Mouse (Mus musculus) heart, adult 2 months (tissue): ENCODE data around the gene Cpne7. TPM values are rescaled to one million over a fixed set of nuclear protein-coding genes. Genes with fewer than 3 reads are reported as not detected.
A peak's percentile ranks its signal among the peaks of the same experiment; 100 is the strongest.

Experiments used
- DNase-seq, 2 experiments: peaks; one replicate each; pipeline ENCODE4 v3.0.0; 2021
- H3K27ac ChIP-seq: fragments of 200-600 bp; 2 replicates; pipeline ENCODE4 v1.8.1; 2022
- H3K27me3 ChIP-seq: fragments of 200-500 bp; 2 replicates; pipeline ENCODE4 v1.6.1; 2012; ENCODE audit warnings: mild to moderate bottlenecking, low read length, inconsistent platforms, mixed read lengths; ENCODE audit not compliant: control insufficient read depth, insufficient read depth
- H3K36me3 ChIP-seq: fragments of 200-500 bp; 2 replicates; pipeline ENCODE4 v1.6.1; 2012; ENCODE audit warnings: low read length, inconsistent platforms; ENCODE audit not compliant: control insufficient read depth, insufficient read depth
- H3K4me1 ChIP-seq: fragments of 200-500 bp; 2 replicates; pipeline ENCODE4 v1.6.1; 2011; ENCODE audit warnings: low read length; ENCODE audit not compliant: control insufficient read depth, insufficient read depth
- H3K4me3 ChIP-seq: fragments of 200-600 bp; 2 replicates; pipeline ENCODE4 v1.8.1; 2022
- H3K79me2 ChIP-seq: fragments of 200-500 bp; replicated peaks from 2 replicates; pipeline ENCODE4 v1.6.1; 2012; ENCODE audit warnings: mild to moderate bottlenecking, inconsistent platforms, low read length, moderate library complexity, mixed read lengths; ENCODE audit not compliant: control insufficient read depth, insufficient read depth
- H3K9ac ChIP-seq: fragments of 200-500 bp; 2 replicates; pipeline ENCODE4 v1.6.1; 2012; ENCODE audit warnings: low read depth, mild to moderate bottlenecking, control low read depth, inconsistent platforms, low read length, mixed read lengths
- CTCF ChIP-seq: fragments of 200-600 bp; IDR thresholded peaks from 2 replicates; pipeline ENCODE4 v1.8.1; 2022; ENCODE audit warnings: antibody characterized with exemption, mild to moderate bottlenecking, moderate library complexity
- EP300 ChIP-seq: fragments of 200-500 bp; IDR thresholded peaks from 2 replicates; pipeline ENCODE4 v1.6.1; 2011; ENCODE audit warnings: low read depth, low read length, control low read depth; ENCODE audit not compliant: insufficient read depth
- POLR2A ChIP-seq: fragments of 200-500 bp; IDR thresholded peaks from 2 replicates; pipeline ENCODE4 v1.6.1; 2011; ENCODE audit warnings: mild to moderate bottlenecking, low read depth, low read length, control low read depth; ENCODE audit not compliant: insufficient read depth
- WGBS: fragments of 180-500 bp; shearing (Covaris S2); methylation state at CpG from one replicate; pipeline ENCODE4 v1.1.7; 2018; 5-methylcytosine and 5-hydroxymethylcytosine counted together
- intact Hi-C: fragments of 180-260 bp; cut with DNase I; formaldehyde crosslinking; loops from one replicate; pipeline ENCODE4 v1.15.1; 2025
- polyA plus RNA-seq: library from polyadenylated mRNA; depleted of rRNA; stranded (reverse); fragments of >200 nt; gene quantifications from 2 replicates; pipeline ENCODE4 v1.2.3, GENCODE M21; 2012
- total RNA-seq, 2 experiments: library from RNA; stranded (reverse); gene quantifications; 2 replicates each; pipeline ENCODE4 v1.2.3; 2021

Gene Cpne7
- total and polyA plus RNA-seq, 3 experiments: 0.18 to 1.7 (median 0.91) TPM

GRCm38 (mm10) chr8:123135406-123135805, 18.2 kb downstream of the Cpne7 start:
- TF ChIP-seq CTCF: no peak
- TF ChIP-seq EP300: no peak
- no peak for TF ChIP-seq POLR2A
- no peaks in the 10 kb centered on the region for H3K27me3 ChIP-seq
- WGBS: 34% methylated on average over 7 of the region's 7 CpGs
- H3K9ac ChIP-seq: no peak overlapping the region
- no peaks in the 10 kb centered on the region for H3K36me3 ChIP-seq
- intact Hi-C loops: no loop called here
- peaks cover 6% of the 10 kb centered on the region; the same call in 1 of the 2 replicates for H3K4me1 ChIP-seq
- peak overlapping the region; percentile 5; the same call in 1 of the 2 replicates for H3K27ac ChIP-seq
- H3K79me2 ChIP-seq: no peaks in the 10 kb centered on the region
- no peak for DNase-seq
- H3K4me3 ChIP-seq: no peak overlapping the region

DNA sequence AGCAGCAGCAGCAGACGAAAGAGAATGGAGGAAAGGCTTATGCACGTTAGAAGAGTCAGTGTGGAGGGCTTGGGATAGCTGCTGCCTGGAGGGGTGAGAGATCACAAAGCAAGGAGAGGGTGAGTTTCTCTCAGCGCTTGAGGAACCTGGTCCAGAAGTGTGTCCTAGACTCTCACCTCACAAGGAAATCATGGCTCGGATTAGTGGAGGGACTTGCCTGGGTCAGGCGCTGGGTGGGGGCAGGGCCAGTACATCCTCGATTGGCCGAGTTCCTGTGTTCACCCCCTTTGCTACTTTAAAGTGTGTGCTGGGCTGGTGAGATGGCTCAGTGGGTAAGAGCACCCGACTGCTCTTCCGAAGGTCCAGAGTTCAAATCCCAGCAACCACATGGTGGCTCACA, 18.6 kb downstream of the Cpne7 start:
- WGBS: 59% methylated on average over 9 of the region's 9 CpGs
- Histone ChIP-seq H3K79me2 (no peaks in the 10 kb centered on the region), H3K9ac (no peak overlapping the region), H3K4me3 (no peak overlapping the region), H3K27ac (peak overlapping the region; percentile 5; the same call in 1 of the 2 replicates), H3K4me1 (peaks cover 6% of the 10 kb centered on the region; the same call in 1 of the 2 replicates), H3K36me3 (no peaks in the 10 kb centered on the region), H3K27me3 (no peaks in the 10 kb centered on the region)
- TF ChIP-seq EP300: no peak
- no peak for TF ChIP-seq POLR2A
- no peak for TF ChIP-seq CTCF
- intact Hi-C loops: no loop called here
- DNase-seq: no peak

GRCm38 (mm10) chr8:123136287-123136686, 19.1 kb downstream of the Cpne7 start:
- no peaks in the 10 kb centered on the region for H3K36me3 ChIP-seq
- 84% methylated on average over 9 of the region's 9 CpGs for WGBS
- DNase-seq: peak; percentile 46 to 58
- H3K27ac ChIP-seq: no peak overlapping the region
- H3K79me2 ChIP-seq: no peaks in the 10 kb centered on the region
- peaks cover 4% of the 10 kb centered on the region; the same call in 1 of the 2 replicates for H3K4me1 ChIP-seq
- TF ChIP-seq EP300 (no peak), POLR2A (no peak), CTCF (no peak)
- no peaks in the 10 kb centered on the region for H3K27me3 ChIP-seq
- no peak overlapping the region for H3K4me3 ChIP-seq
- intact Hi-C loops: no loop called here
- H3K9ac ChIP-seq: no peak overlapping the region

DNA sequence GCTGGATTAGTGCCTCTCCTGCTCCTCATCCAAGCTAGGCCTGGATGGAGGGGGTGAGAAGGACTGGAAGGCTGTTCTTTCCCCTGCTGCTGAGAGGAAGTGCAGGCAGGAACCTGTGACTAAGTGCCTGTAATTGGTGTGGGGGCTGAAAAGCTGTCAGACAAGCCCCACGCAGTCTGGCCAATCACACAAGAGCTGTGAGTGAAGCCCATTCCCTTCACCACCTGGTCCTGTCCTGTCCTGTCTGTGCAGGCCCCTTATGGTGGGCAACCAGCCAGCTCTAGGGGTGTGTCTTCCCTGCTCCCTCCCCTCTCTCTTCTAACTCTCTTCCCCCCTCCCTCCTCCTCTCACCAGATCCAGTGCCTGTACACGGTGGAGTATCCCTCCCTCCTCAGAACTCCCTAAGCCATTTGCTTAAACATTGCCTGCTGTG, 20.5 kb downstream of the Cpne7 start:
- Histone ChIP-seq H3K27ac (no peak overlapping the region), H3K79me2 (no peaks in the 10 kb centered on the region), H3K4me1 (peaks cover 10% of the 10 kb centered on the region), H3K4me3 (no peak overlapping the region), H3K9ac (no peak overlapping the region), H3K36me3 (no peaks in the 10 kb centered on the region), H3K27me3 (no peaks in the 10 kb centered on the region)
- 23% methylated on average over 2 of the region's 2 CpGs for WGBS
- DNase-seq: peak in 1 of 2 experiments; percentile 46
- intact Hi-C loops: no loop called here
- TF ChIP-seq POLR2A: no peak
- TF ChIP-seq EP300: no peak
- no peak for TF ChIP-seq CTCF

GRCm38 (mm10) chr8:123138741-123139140, 21.6 kb downstream of the Cpne7 start:
- no peak for DNase-seq
- Histone ChIP-seq H3K27ac (no peak overlapping the region), H3K36me3 (no peaks in the 10 kb centered on the region), H3K27me3 (no peaks in the 10 kb centered on the region), H3K79me2 (no peaks in the 10 kb centered on the region), H3K9ac (no peak overlapping the region), H3K4me1 (peaks cover 10% of the 10 kb centered on the region), H3K4me3 (no peak overlapping the region)
- intact Hi-C loops: no loop called here
- 74% methylated on average over 4 of the region's 4 CpGs for WGBS
- TF ChIP-seq EP300 (no peak), POLR2A (no peak), CTCF (no peak)

DNA sequence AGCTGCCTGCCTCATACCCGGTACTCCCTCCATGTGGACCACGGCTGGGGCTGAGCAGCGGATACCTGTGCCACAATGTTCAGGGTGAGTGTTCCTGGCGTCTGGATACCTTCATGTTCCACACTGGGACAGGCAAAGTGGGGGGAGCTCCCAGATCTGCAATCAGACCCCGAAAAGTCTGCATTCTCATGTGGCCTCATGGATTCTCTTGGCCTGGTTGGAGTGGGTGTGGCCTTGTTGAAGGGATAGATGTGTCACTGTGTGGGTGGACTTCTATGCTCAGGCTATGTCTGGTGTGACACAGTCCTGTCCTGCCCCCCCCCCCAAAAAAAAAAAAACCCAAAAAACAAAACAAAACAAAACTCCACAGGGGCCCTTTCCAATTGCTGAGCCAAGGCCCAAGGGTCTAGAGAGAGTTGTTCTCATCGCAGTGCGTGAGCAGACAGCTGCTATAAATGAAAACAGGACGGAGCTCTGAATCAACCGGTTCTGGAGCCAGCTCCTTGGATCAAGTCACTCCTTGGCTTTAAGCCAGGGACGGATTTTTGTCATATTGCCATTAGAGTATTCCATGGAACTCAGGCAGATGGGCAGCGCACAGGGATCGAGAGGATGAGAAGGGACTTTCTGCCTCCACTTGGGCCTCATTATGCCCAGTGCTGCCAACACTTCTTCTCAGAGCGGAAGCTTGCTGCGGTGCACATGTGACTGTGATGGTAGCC, 24.7 kb downstream of the Cpne7 start:
- H3K36me3 ChIP-seq: no peaks in the 10 kb centered on the region
- H3K4me3 ChIP-seq: no peak overlapping the region
- no peaks in the 10 kb centered on the region for H3K79me2 ChIP-seq
- WGBS: 30% methylated on average over 14 of the region's 14 CpGs
- TF ChIP-seq POLR2A (peak; percentile 32; the same call in 1 of the 2 replicates), CTCF (no peak)
- H3K27ac ChIP-seq: peak overlapping the region; percentile 59
- no peak overlapping the region for H3K9ac ChIP-seq
- H3K4me1 ChIP-seq: peaks cover 10% of the 10 kb centered on the region
- peak; percentile 73 to 82 for DNase-seq
- intact Hi-C loops: no loop called here
- H3K27me3 ChIP-seq: no peaks in the 10 kb centered on the region
